Mouse (Mus musculus): ENCODE measurements at regions not wholly inside any gene's neighbourhood (a gene's known extent, or its start where the extent isn't known, plus 50 kb on each side); places are given as distances from the start of the nearest gene placed in this dataset.

DNA sequence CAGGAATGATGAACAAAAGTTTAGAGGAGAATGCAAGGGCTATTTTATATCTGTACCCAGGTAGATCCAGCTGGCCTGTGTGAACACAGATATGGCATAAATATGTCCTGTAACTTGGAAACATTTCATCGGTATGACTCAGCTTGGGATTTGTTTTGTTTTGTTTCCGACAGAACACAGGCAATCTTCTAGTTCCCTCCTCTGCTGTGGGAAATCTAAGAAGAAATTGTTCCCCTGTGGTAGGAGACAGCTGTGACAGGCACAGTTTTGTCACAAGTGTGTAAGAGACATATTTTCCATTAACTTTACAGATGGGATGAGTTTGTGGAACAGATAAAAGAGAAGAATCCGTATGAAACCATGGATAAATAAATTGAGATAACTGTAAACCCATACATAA lies 687.0 kb downstream of the Tpm3-rs7 start:
- no peaks in the 10 kb centered on the region for H3K36me3 ChIP-seq (ENCODE audit: control insufficient read depth, insufficient read depth, low read length)
- H3K9me3 ChIP-seq (ENCODE audit: control insufficient read depth, low read length): no peaks in the 10 kb centered on the region
- no peak overlapping the region for H3K4me3 ChIP-seq (ENCODE audit: low read depth, low read length)
- no peak overlapping the region for H3K4me2 ChIP-seq (ENCODE audit: low read depth, low read length)
- H3K4me1 ChIP-seq (ENCODE audit: control insufficient read depth, insufficient read depth, low read length): no peaks in the 10 kb centered on the region
- no peaks in the 10 kb centered on the region for H3K27me3 ChIP-seq (ENCODE audit: control insufficient read depth, insufficient read depth, low read length)
- no peak overlapping the region for H3K27ac ChIP-seq (ENCODE audit: low read depth, low read length)
- 70% methylated on average over 3 of the region's 3 CpGs for WGBS
- no peak overlapping the region for H3K9ac ChIP-seq (replicated peaks; ENCODE audit: low read depth, low read length)
- ATAC-seq (ENCODE audit: low read depth): no peak

DNA sequence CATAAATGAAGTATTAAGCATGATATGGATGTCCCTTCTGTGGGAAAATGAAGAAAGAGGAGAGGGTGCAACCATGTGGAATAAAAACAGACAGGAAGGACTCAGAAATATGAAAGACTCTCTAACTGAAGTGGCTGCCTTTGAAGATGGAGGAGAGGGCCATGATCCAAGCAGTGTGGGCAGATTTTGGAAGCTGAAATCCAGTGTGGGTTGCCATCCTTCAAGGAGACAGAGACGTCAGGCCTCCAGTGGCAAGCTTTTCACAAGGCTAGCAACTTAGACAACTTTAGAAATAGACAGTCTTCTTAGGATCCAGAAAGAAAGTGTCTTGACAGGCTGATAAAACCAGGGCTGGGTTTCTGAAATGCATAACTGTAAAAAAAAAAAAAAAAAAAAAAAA lies 688.0 kb downstream of the Tpm3-rs7 start:
- no peak for ATAC-seq (ENCODE audit: low read depth)
- Histone ChIP-seq H3K4me3 (ENCODE audit: low read depth, low read length) (no peak overlapping the region), H3K9me3 (ENCODE audit: control insufficient read depth, low read length) (no peaks in the 10 kb centered on the region), H3K36me3 (ENCODE audit: control insufficient read depth, insufficient read depth, low read length) (no peaks in the 10 kb centered on the region), H3K4me2 (ENCODE audit: low read depth, low read length) (no peak overlapping the region), H3K9ac (replicated peaks; ENCODE audit: low read depth, low read length) (no peak overlapping the region), H3K4me1 (ENCODE audit: control insufficient read depth, insufficient read depth, low read length) (no peaks in the 10 kb centered on the region), H3K27me3 (ENCODE audit: control insufficient read depth, insufficient read depth, low read length) (no peaks in the 10 kb centered on the region), H3K27ac (ENCODE audit: low read depth, low read length) (no peak overlapping the region)
- WGBS: 92% methylated on average over 1 of the region's 1 CpGs

DNA sequence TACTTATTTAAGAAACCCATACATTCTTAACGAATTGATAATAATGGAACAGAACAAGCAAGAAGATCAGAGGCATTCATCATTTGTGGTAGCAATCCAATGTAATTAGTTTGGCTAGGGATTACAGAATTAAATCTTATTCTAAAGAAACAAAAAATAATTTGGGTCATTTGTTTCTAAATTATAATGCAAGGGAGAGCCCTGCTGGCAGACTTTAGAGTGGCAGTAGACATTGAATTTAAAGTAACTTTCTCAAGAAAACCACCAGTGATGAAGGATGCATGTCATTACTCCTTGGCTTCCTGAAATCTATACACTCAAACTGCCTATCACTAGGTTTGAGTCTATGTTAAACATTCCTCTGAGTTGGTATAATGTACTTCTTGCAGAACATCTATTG lies 722.7 kb downstream of the Tpm3-rs7 start:
- WGBS: 91% methylated on average over 1 of the region's 1 CpGs
- no peaks in the 10 kb centered on the region for H3K9me3 ChIP-seq (ENCODE audit: control insufficient read depth, low read length)
- no peak overlapping the region for H3K9ac ChIP-seq (replicated peaks; ENCODE audit: low read depth, low read length)
- no peaks in the 10 kb centered on the region for H3K27me3 ChIP-seq (ENCODE audit: control insufficient read depth, insufficient read depth, low read length)
- no peak for ATAC-seq (ENCODE audit: low read depth)
- no peak overlapping the region for H3K27ac ChIP-seq (ENCODE audit: low read depth, low read length)
- no peak overlapping the region for H3K4me2 ChIP-seq (ENCODE audit: low read depth, low read length)
- H3K4me3 ChIP-seq (ENCODE audit: low read depth, low read length): no peak overlapping the region
- no peaks in the 10 kb centered on the region for H3K4me1 ChIP-seq (ENCODE audit: control insufficient read depth, insufficient read depth, low read length)
- no peaks in the 10 kb centered on the region for H3K36me3 ChIP-seq (ENCODE audit: control insufficient read depth, insufficient read depth, low read length)

DNA sequence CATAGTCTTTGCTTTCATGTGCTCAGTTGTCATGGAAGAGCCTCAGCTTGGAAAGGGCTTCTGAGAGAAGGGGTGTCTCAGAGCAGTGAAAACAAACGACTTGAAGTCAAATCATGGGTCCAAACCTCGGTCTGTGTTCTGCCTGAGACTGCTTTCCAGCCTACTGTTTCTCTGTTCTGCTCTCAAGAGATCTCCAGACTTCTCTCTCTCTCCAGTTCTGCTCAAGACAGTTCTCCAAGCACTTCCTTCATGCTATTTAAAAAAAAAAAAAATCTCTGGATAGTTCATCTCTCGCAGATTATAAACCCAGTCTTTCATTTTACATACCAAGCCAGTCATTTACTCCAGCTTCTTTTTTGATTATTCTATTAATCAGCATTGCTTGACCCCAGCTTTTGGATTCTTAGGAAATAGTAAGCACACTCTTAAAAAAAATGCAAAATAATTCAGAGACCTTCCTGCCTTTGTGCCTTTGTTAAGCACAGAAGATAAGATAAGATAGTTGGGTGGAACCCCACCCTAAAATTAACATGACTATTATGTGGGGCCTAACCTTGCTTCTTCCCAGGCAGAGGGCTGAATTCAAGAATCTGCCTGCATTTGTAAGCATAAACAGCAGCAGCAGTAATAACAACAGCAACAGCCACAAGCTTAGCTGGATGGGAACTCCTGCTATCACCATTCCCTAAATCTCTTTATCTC lies 724.4 kb downstream of the Tpm3-rs7 start:
- WGBS: 27% methylated on average over 3 of the region's 3 CpGs
- H3K36me3 ChIP-seq (ENCODE audit: control insufficient read depth, insufficient read depth, low read length): no peaks in the 10 kb centered on the region
- H3K4me3 ChIP-seq (ENCODE audit: low read depth, low read length): no peak overlapping the region
- H3K9me3 ChIP-seq (ENCODE audit: control insufficient read depth, low read length): no peaks in the 10 kb centered on the region
- no peak overlapping the region for H3K27ac ChIP-seq (ENCODE audit: low read depth, low read length)
- H3K27me3 ChIP-seq (ENCODE audit: control insufficient read depth, insufficient read depth, low read length): no peaks in the 10 kb centered on the region
- H3K9ac ChIP-seq (replicated peaks; ENCODE audit: low read depth, low read length): no peak overlapping the region
- H3K4me1 ChIP-seq (ENCODE audit: control insufficient read depth, insufficient read depth, low read length): no peaks in the 10 kb centered on the region
- ATAC-seq (ENCODE audit: low read depth): no peak
- H3K4me2 ChIP-seq (ENCODE audit: low read depth, low read length): no peak overlapping the region

DNA sequence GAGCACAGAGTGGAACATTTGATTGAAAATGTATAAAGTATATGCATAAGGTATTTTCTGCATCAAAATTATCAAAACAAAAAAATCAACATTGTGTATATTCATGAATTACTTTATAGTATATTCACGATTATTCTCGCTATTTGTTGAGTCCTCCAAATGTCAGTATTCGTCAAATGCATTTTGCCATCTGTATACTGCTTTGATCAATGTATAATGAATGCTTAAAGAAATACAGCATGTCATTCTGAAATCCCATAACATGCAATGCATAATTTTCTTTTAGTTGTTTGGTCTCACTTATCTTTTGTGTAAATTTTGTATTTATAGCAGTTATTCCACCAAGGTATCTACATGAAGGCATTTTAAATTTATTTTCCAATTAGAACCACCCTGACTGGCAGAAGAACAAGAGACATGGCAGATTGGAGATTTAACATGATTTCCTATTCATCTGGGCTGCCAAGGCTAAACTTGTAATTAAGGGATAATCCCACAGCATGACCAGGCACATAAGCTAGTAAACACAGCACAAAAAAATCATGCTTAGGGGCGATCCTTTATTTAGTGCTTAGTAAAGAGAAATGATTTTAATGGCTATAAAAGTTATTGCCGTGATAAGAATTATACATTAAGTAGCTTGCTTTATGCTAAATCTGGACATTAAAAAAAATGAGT lies 739.3 kb downstream of the Tpm3-rs7 start:
- Histone ChIP-seq H3K27me3 (ENCODE audit: control insufficient read depth, insufficient read depth, low read length) (no peaks in the 10 kb centered on the region), H3K9ac (replicated peaks; ENCODE audit: low read depth, low read length) (no peak overlapping the region), H3K4me3 (ENCODE audit: low read depth, low read length) (no peak overlapping the region), H3K4me1 (ENCODE audit: control insufficient read depth, insufficient read depth, low read length) (no peaks in the 10 kb centered on the region), H3K36me3 (ENCODE audit: control insufficient read depth, insufficient read depth, low read length) (no peaks in the 10 kb centered on the region), H3K4me2 (ENCODE audit: low read depth, low read length) (no peak overlapping the region), H3K27ac (ENCODE audit: low read depth, low read length) (no peak overlapping the region), H3K9me3 (ENCODE audit: control insufficient read depth, low read length) (no peaks in the 10 kb centered on the region)
- 83% methylated on average over 5 of the region's 5 CpGs for WGBS
- ATAC-seq (ENCODE audit: low read depth): no peak

DNA sequence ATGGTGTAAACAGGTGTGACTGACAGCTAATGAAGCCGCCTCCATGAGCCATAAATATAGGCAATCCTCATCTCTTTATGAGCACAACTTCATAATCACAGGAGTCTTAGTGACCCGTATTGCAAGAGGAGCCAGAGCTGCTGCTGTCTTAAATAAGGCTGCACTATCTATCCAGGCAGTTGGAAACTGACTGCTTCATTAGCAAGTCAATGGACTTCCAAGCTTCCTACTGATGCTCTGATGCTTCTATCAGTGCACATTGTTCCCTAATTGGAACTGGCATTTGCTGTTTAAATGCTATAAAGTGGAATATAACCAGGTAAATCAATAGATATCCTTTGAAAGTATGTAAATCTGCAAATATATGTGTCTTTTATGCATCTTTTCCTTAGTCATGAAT lies 746.9 kb downstream of the Tpm3-rs7 start:
- H3K9ac ChIP-seq (replicated peaks; ENCODE audit: low read depth, low read length): no peak overlapping the region
- no peaks in the 10 kb centered on the region for H3K4me1 ChIP-seq (ENCODE audit: control insufficient read depth, insufficient read depth, low read length)
- H3K4me3 ChIP-seq (ENCODE audit: low read depth, low read length): no peak overlapping the region
- H3K27ac ChIP-seq (ENCODE audit: low read depth, low read length): no peak overlapping the region
- WGBS: 36% methylated on average over 2 of the region's 2 CpGs
- no peaks in the 10 kb centered on the region for H3K9me3 ChIP-seq (ENCODE audit: control insufficient read depth, low read length)
- H3K36me3 ChIP-seq (ENCODE audit: control insufficient read depth, insufficient read depth, low read length): no peaks in the 10 kb centered on the region
- H3K4me2 ChIP-seq (ENCODE audit: low read depth, low read length): no peak overlapping the region
- no peaks in the 10 kb centered on the region for H3K27me3 ChIP-seq (ENCODE audit: control insufficient read depth, insufficient read depth, low read length)
- ATAC-seq (ENCODE audit: low read depth): no peak

DNA sequence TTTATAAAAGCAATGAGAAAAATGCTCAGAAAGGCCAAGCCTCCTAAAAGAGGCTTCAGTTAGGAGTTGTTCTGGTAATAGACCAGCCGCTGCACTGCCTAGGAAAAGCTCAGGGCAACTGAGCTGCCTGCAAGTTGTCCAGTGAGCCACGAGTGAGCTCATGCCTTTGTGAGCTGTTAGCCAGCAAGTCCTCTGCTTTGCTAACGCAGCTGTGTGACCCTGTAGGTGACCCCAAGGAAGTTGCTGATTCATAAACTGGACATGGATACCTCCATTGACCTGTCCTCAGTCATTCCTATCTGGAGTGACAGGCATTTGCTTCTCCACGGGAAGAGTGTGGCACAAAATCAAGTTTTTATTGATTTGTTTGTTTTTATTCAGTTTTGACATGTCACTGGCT lies 748.2 kb downstream of the Tpm3-rs7 start:
- no peaks in the 10 kb centered on the region for H3K36me3 ChIP-seq (ENCODE audit: control insufficient read depth, insufficient read depth, low read length)
- 46% methylated on average over 4 of the region's 4 CpGs for WGBS

DNA sequence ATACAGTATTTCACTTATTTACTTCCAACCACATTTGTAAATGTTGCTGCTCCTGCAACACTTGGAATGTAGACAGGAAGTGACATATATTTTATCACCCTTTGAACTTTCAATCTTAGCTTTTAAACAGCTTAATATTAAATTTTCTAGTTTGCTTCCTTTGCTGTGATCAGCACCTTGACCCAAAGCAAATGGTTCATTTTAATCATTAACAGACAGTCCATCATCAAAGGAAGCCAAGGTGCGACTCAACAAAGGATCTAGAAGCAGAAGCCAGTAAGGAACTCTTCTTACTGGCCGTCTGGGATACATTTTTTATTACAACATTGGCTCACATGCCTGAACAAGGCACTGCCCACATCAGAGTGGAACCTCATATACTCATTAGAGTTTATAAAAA lies 758.8 kb downstream of the Tpm3-rs7 start:
- H3K4me1 ChIP-seq (ENCODE audit: control insufficient read depth, insufficient read depth, low read length): no peaks in the 10 kb centered on the region
- no peaks in the 10 kb centered on the region for H3K36me3 ChIP-seq (ENCODE audit: control insufficient read depth, insufficient read depth, low read length)
- no peaks in the 10 kb centered on the region for H3K27me3 ChIP-seq (ENCODE audit: control insufficient read depth, insufficient read depth, low read length)
- ATAC-seq (ENCODE audit: low read depth): no peak
- H3K9me3 ChIP-seq (ENCODE audit: control insufficient read depth, low read length): no peaks in the 10 kb centered on the region
- H3K4me2 ChIP-seq (ENCODE audit: low read depth, low read length): no peak overlapping the region
- H3K27ac ChIP-seq (ENCODE audit: low read depth, low read length): no peak overlapping the region
- no peak overlapping the region for H3K4me3 ChIP-seq (ENCODE audit: low read depth, low read length)
- 74% methylated on average over 2 of the region's 2 CpGs for WGBS
- no peak overlapping the region for H3K9ac ChIP-seq (replicated peaks; ENCODE audit: low read depth, low read length)

More for the DNA sequence above, 748.2 kb downstream of the Tpm3-rs7 start:
- no peak for ATAC-seq (ENCODE audit: low read depth)
- H3K27me3 ChIP-seq (ENCODE audit: control insufficient read depth, insufficient read depth, low read length): no peaks in the 10 kb centered on the region
- H3K9me3 ChIP-seq (ENCODE audit: control insufficient read depth, low read length): no peaks in the 10 kb centered on the region
- H3K4me1 ChIP-seq (ENCODE audit: control insufficient read depth, insufficient read depth, low read length): no peaks in the 10 kb centered on the region
- H3K4me2 ChIP-seq (ENCODE audit: low read depth, low read length): no peak overlapping the region
- no peak overlapping the region for H3K27ac ChIP-seq (ENCODE audit: low read depth, low read length)
- no peak overlapping the region for H3K4me3 ChIP-seq (ENCODE audit: low read depth, low read length)
- H3K9ac ChIP-seq (replicated peaks; ENCODE audit: low read depth, low read length): no peak overlapping the region

DNA sequence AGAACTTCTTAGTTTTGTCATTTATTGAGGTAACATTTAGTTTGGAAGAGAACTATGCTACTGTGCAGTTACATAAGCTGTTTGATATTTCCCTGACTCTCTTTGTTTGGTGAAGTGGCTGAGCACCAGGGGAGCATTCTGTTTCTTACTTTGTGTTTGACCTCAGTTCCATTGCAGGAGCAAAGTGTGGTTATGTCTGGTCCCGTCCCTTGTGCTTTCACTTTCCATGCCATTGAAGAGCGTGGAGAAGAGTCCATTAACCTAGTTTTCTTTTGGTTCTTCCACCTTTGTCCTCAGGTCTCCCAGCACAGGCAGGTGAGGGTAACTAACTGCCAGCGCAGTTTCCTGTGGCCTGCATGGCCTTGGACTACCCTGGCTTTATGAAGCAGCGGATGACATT lies 759.6 kb downstream of the Tpm3-rs7 start:
- WGBS: 82% methylated on average over 4 of the region's 4 CpGs

More for the DNA sequence above, 759.6 kb downstream of the Tpm3-rs7 start:
- no peaks in the 10 kb centered on the region for H3K9me3 ChIP-seq (ENCODE audit: control insufficient read depth, low read length)
- ATAC-seq (ENCODE audit: low read depth): no peak
- H3K4me3 ChIP-seq (ENCODE audit: low read depth, low read length): no peak overlapping the region
- no peak overlapping the region for H3K27ac ChIP-seq (ENCODE audit: low read depth, low read length)
- H3K36me3 ChIP-seq (ENCODE audit: control insufficient read depth, insufficient read depth, low read length): no peaks in the 10 kb centered on the region
- no peak overlapping the region for H3K9ac ChIP-seq (replicated peaks; ENCODE audit: low read depth, low read length)
- no peaks in the 10 kb centered on the region for H3K4me1 ChIP-seq (ENCODE audit: control insufficient read depth, insufficient read depth, low read length)
- no peaks in the 10 kb centered on the region for H3K27me3 ChIP-seq (ENCODE audit: control insufficient read depth, insufficient read depth, low read length)
- no peak overlapping the region for H3K4me2 ChIP-seq (ENCODE audit: low read depth, low read length)
